Mouse (Mus musculus) splenic B cell, adult 2 months (primary cell): Measurements from ENCODE around the gene Gm10024.
"Not testable (repeated sequence)": the region's sequence is repeated elsewhere in the genome, so short reads cannot be mapped to it uniquely, and the experiment has no call there.

ENCODE experiments used
- DNase-seq: peaks from one replicate; pipeline ENCODE4 v3.0.0-alpha.2; 2011; ENCODE audit warnings: low read depth, low spot score
- H3K27me3 ChIP-seq: 2 replicates; pipeline ENCODE4 v1.6.1; 2012; ENCODE audit warnings: mild to moderate bottlenecking, low read length, moderate library complexity, mixed read lengths; ENCODE audit not compliant: control insufficient read depth, poor library complexity, insufficient read depth, severe bottlenecking
- H3K36me3 ChIP-seq: 2 replicates; pipeline ENCODE4 v1.6.1; 2012; ENCODE audit warnings: mild to moderate bottlenecking, low read length, moderate library complexity, mixed read lengths; ENCODE audit not compliant: control insufficient read depth, poor library complexity, insufficient read depth, severe bottlenecking

The Gm10024 gene

DNA sequence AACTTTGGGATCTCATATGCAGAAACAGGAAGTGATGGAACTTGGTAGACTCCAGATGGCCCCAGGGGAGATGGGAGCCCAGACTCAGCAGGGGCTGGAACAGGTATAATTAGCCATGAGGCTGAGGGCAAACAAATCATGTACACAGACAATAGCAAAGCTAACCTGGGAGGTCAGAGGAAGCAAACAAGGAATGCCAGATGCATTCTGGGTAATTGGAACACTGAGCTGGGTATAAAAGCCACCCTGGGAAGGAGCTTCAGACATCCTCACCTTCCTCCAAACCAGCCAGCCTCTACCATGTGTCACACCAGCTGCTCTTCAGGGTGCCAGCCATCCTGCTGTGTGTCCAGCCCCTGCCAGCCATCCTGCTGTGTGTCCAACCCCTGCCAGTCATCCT lies at the start of gene Gm10024:
TSS of gene Gm10024 (plus strand) at position 301 of the 400 bp plus-strand sequence.
- H3K36me3 ChIP-seq, H3K27me3 ChIP-seq, DNase-seq: not testable (repeated sequence)

DNA sequence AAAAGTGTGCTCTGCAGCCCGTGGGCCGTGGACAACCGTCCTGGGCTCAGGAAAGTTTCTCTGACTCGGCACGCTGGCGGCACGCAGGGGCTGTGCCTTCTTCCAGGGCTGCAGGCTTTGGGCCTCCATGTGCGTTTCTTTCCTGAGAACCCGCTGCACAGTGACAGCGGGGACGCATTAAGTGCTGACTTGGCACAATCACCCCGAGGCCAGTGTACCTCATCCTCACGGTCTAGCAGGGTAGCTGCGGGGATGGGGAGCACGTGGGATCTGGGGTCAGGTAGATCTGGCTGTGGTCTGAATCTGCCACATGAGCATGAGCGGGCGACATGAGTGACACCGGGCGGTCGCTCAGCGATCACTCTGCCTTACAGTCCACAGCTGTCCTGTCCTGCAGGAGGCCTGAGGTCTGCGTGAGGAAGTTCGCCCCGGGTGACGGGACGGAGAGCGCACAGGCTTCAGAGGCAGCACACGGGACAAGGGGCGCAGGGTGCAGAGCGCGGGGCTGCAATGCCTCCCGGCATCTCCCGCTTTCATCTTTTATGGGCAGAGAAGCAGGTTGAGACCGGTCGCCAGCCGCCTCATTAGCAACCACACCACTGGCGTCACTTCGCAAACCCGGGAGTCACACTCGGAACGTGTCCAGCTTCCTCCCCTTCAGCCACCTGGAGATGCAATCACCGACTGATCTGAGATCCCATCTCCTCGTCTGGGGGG lies 47.1 kb upstream of the Gm10024 start:
- no peak for DNase-seq
- H3K36me3 ChIP-seq = no peaks in the 10 kb centered on the region
- no peaks in the 10 kb centered on the region; the same call in 1 of the 2 replicates for H3K27me3 ChIP-seq

DNA sequence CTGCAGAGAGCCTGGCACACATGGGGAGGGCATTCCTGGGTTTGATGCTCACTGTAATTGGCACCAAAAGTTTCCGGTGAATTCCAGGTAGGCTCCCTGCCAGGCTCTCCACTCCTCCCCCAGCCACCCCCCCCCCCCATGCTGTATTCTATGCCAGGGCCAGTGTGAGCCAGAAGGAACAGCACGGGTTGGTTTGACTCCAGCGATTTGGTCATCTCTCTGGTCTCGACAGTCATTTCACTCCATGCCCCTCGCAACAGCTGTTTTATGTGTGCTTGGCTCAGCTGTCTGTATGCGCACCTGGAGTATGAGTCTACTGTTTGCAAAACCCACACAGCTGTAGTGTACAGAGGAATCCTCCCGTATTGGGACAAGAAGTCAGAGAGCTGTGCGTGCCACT lies 44.9 kb upstream of the Gm10024 start:
- no peak for DNase-seq
- Histone ChIP-seq H3K36me3 (no peaks in the 10 kb centered on the region), H3K27me3 (no peaks in the 10 kb centered on the region)

DNA sequence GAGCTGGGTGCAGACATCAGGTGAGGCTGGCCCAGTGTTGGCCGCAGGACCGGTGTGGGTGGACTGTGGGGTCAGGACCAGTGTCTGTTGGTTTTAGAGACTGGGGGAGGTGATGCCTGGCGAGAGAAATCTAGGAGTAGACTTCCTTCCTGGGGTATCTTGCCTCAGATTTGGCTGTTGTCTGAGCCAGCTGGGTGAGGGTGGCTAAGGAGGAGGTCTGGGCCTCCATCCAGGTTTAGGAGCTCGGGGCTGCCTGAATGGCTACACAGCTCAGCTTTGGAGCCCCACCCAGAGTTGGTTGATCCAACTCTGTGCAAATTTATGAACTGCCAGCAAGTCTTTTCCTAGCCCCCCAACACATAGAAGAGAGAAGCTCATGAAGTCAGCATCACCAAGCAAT lies 43.9 kb upstream of the Gm10024 start:
- Histone ChIP-seq H3K27me3 (no peaks in the 10 kb centered on the region), H3K36me3 (no peaks in the 10 kb centered on the region)
- DNase-seq = no peak

DNA sequence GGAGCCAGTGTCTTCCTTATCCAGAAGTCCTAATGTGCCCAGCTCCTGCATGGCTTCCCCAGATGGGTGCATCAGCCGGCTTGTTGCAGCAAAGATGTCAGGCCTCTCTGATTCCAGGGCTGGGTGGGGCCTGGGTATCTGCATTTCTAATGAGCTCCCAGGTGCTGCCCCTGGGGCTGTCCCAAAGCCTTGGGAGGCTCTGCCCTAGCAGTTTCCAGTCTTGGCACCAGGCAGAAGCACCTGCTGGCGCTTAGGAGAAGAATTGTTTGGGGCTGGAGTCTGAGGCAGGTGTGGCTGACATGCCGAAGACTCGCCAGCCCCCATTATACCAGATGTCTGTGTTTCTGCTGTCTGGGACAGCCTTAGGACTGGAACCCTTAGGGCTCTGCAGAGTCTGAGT lies 40.5 kb upstream of the Gm10024 start:
- DNase-seq = no peak
- no peaks in the 10 kb centered on the region for H3K27me3 ChIP-seq
- no peaks in the 10 kb centered on the region for H3K36me3 ChIP-seq

DNA sequence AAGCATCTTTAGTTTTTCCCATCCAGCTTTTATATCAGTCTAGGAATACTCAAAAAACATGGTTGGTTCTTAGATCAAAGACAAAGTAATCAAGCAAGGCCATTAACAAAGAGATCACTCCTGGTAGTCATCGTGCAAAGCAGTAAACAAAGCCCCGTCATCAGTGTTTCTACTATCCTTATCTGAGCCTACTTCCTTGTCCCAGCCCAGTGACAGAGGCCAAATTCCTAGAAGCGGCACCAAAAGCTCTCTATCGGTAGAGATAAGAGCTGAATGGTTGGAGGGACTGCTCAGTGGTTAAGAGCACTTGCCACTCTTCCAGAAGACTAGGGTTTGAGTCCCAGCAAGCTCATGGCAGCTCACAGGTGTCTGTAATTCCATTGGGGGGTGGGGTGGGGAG lies 39.7 kb upstream of the Gm10024 start:
- peaks cover 2% of the 10 kb centered on the region; the same call in 1 of the 2 replicates for H3K27me3 ChIP-seq
- no peak for DNase-seq
- no peaks in the 10 kb centered on the region for H3K36me3 ChIP-seq

DNA sequence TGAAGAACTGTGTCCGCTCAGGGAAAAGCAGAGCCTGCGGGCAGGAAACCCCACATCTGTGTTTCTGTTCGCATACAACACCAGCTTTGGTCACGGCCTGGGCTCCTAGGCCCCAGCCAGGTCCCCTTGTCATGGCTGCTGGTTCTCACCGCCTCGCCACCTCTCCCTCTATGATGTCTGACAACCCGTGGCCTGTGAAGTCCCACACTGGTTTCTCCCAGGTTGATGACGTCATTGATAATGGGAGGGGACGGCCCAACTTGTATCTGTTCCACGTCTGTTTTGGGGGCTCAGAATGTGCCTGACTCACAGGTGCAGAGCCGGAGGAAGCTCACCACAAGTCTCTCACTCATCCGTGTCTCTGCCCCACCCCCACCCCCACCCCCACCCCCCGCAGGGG lies 37.5 kb upstream of the Gm10024 start:
- peaks cover 2% of the 10 kb centered on the region; the same call in 1 of the 2 replicates for H3K27me3 ChIP-seq
- peak; percentile 83 for DNase-seq
- no peaks in the 10 kb centered on the region for H3K36me3 ChIP-seq

DNA sequence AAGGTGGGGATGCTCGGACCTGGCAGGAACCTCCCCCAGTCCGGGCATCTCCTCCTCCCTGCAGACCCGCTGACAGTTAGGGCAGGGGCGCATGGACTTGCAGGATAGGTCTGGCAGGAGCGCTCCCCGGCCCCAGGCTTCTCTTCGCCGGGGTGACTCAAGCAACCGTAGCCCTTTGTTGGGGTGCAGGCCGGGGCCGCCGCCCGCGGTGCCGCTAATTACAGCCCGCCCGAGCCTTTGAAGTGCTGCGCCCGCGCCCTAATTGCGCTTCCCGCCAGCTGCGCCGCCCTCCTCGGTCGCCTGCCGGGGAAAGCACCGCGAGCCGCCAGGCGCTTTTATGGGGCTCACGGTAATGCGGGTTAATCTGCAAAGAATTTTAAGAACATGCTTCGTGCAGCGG lies 33.7 kb upstream of the Gm10024 start:
- peaks cover 2% of the 10 kb centered on the region; the same call in 1 of the 2 replicates for H3K27me3 ChIP-seq
- DNase-seq = peak; percentile 40
- no peaks in the 10 kb centered on the region for H3K36me3 ChIP-seq

DNA sequence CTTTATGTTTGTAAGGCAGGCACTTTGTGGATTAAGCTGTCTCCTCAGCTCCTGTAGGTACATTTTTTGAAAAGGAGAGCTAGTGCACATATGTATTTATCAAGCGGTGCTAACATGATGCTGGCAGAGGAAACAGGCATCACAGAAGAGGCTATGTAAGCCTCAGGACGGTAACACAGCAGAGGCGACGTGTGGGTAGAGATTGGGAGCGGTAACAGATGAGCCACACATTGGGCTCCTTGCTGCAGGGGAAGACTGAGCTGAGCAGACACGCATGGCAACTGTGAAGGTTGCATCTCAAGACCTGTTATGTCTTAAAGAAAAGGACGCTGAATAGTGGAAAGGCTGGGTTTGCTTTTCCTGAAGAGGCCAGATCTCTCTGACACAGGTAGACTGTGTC lies 28.3 kb upstream of the Gm10024 start:
- Histone ChIP-seq H3K36me3 (no peaks in the 10 kb centered on the region), H3K27me3 (no peaks in the 10 kb centered on the region)
- no peak for DNase-seq

DNA sequence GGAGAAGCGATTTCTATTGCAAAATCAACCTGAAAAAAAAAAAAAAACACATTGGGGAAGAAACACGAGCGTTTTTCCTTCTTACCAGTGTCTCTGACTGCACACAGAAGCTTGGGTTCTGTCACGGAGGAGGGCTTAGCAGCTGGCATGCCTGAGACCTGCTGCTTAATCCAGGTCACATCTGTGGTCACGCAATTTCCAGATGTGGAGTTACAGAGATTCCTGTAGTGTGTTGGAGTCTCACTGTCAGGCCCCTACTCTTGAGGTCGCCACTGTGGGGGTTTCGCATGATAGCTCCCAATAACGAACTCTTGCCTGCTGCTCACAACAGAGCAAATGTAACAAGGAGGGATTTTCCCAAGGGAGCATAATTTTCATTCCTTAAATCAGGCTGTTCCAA lies 27.1 kb upstream of the Gm10024 start:
- DNase-seq = no peak
- H3K36me3 ChIP-seq = no peaks in the 10 kb centered on the region
- H3K27me3 ChIP-seq = no peaks in the 10 kb centered on the region

DNA sequence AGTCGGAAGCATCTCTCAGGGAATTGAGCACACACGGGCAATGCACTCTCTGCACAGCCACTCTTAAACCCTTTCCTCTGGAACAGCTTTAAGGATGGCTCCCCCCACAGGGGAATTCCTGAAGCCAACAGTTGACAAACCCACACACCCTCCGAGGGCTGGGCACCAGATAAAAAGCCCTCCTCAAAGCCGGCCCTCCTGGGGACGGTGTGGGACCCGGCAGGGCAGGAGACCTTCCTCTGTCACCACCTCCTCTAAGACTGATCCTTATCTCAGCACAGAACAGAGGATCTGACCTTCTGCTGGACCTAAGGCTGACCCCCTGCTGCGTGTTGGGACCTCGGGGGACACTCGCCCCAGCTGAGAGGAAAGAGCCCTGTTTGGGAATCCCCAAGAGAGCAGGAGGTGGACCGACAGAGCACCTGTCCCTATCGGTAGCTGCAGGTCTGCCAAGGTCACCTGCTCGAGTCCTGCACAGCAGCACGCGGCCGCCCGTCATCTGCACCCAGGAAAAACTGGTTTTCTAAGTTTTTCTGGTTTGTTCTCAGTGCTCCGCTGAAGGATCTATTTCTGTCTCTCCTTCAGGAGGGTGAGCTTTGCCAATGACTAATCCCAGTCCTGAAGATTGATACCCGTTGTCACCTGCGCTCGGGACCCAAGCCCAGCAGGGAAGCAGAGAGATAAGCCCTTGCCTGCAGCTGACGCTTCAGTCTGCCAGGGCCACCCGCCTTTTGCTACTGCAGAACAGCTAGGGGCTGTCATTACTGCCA lies 25.2 kb upstream of the Gm10024 start, which contains the start of gene Tspear:
TSS of gene Tspear (plus strand) at position 675 of the 770 bp plus-strand sequence.
- no peaks in the 10 kb centered on the region for H3K27me3 ChIP-seq
- H3K36me3 ChIP-seq = no peaks in the 10 kb centered on the region
- DNase-seq = no peak

DNA sequence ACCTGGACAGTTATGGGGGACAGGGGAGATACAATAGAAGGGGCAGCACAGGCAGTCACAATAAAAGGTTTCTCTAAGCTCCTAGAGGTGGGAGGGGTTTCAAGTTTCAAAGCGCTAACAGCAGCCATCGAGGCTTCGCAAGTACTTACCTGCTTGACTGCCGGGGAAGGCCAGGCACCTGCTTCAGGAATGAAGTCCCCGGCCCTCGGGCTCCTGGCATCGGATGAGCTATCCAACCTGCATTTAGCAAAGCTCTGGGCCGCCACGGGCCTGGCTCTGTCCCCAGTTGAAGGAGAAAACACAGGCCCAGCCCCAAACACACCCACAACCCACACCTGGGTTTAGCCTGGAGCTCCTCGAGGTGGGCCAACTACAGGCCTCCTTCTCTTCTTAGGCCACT lies 24.2 kb upstream of the Gm10024 start:
- H3K27me3 ChIP-seq = no peaks in the 10 kb centered on the region
- no peak for DNase-seq

DNA sequence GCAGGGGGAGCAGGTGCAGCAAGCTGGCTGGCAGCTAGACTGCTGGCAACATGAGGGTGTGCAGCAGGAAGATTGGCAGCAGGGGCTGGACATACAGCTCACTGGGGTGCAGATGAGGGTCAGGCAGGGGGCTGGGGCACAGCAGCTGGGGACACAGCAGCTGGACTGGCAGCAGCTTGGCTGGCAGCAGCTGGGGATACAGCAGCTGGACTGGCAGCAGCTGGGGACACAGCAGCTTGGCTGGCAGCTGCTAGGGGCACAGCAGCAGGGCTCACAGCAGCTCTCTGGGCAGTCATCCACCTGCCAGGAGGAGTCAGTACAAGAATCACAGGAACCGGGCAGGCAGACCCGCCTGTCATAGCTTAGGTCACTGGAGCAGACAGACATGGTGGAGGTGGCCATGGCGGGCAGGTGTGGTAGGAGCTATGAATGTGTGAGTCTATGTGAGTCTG lies 20.9 kb upstream of the Gm10024 start, which contains the start of gene Gm19402:
TSS of gene Gm19402 (minus strand) at position 402 of the 452 bp plus-strand sequence.
- DNase-seq, H3K36me3 ChIP-seq, H3K27me3 ChIP-seq: not testable (repeated sequence)

More for the DNA sequence above, 24.2 kb upstream of the Gm10024 start:
- no peaks in the 10 kb centered on the region for H3K36me3 ChIP-seq

DNA sequence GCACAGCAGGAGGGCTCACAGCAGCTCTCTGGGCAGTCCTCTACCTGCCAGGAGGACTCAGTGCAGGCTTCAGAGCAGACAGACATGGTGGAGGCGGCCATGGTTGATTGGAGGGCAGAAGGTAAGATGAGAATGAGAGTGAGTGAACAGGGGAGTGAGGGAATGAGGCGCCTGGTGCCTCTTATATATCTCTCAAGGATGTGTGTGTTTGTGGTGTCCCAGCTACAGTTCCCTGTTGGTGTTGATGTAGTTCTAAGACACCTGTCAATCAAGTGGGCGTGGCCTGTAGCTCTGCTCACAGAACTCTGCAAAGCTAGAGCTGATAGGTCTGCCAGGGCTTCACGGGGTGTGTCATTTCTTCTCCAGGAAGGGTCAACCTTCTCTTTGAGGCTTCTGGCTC lies 14.1 kb upstream of the Gm10024 start, which contains the start of gene Gm9508:
TSS of gene Gm9508 (minus strand) at position 101 of the 400 bp plus-strand sequence.
- DNase-seq = no peak
- H3K27me3 ChIP-seq = no peaks in the 10 kb centered on the region
- H3K36me3 ChIP-seq = no peaks in the 10 kb centered on the region

DNA sequence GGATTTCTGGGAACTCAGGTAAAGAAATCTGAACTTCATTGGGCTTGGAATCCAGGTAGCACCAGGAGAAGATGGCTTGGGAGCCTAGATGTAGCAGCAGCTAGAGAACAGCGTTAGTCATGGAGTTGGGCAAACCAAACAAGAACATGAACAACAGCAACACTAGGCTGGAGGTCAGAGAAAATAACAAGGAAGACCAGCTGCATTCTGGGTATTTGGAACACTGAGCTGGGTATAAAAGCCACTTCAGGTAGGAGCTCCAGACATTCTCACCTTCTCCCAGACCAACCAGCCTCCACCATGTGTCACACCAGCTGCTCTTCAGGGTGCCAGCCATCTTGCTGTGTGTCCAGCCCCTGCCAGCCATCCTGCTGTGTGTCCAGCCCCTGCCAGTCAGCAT lies 4.9 kb upstream of the Gm10024 start, which contains the start of gene Gm10272:
TSS of gene Gm10272 (plus strand) at position 301 of the 400 bp plus-strand sequence.
- no peak for DNase-seq
- H3K27me3 ChIP-seq = no peaks in the 10 kb centered on the region
- H3K36me3 ChIP-seq = no peaks in the 10 kb centered on the region
